Mouse (Mus musculus): ENCODE results near the gene Pprc1. TPM values are rescaled to one million over a fixed set of nuclear protein-coding genes. Genes with fewer than 3 reads are reported as not detected.

Pprc1 gene
- polyA plus RNA-seq (2014; fragmentation: Nextera tagmentation; extraction: Ambion mirVana): 21.7 and 29.3 TPM in 2 replicates

DNA sequence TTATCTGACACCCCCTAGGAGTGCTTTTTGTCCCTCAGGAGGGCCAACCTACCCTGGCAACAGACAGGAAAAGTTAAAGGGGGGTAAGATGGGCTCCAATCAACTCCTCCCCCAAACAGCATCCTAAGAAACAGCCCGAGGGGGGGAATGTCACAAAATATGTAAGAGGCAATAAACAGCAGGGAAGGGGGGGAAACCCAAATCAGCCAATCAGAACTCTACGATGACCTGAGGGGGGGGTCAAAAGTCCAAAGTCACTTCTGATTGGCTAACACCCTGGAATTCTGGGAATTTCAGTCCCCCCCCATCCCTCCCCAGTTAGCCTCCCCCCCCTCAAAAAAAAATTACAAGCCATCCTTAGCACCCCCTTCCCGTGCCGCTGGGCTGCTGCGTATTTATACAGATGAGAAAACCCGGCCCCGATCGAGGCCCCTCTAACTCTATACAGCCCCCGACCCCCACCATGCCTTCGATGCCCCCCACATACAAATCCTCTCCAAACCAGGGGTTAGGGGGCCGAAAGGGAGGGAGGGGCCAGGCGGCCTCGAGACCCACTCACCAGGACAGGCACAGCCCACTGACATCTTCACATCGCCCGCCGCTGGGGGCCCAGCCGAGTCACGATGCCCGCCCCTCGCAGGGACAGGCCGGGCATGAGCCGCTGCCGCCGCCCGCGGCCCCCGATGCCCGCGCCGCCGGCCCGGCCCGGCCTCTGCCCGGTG, at the start of gene Pprc1:
Pprc1 (plus strand) TSS at position 616 of the 722 bp plus-strand sequence.
- Histone ChIP-seq H3K4me1 (ENCODE audit: control insufficient read depth, insufficient read depth, low read length) (peaks cover 45% of the 10 kb centered on the region), H3K36me3 (ENCODE audit: control insufficient read depth, insufficient read depth, low read length) (no peaks in the 10 kb centered on the region), H3K9ac (replicated peaks; ENCODE audit: low read depth, low read length) (peak within 1 kb of the TSS; percentile 96), H3K27me3 (ENCODE audit: control insufficient read depth, insufficient read depth, low read length) (no peaks in the 10 kb centered on the region), H3K9me3 (ENCODE audit: control insufficient read depth, low read length) (no peaks in the 10 kb centered on the region), H3K4me2 (ENCODE audit: low read depth, low read length) (peak within 1 kb of the TSS; percentile 98), H3K4me3 (ENCODE audit: low read depth, low read length) (peak within 1 kb of the TSS; percentile 95), H3K27ac (ENCODE audit: low read depth, low read length) (peak within 1 kb of the TSS; percentile 97)
- peak; percentile 1; the same call in 1 of the 2 replicates for ATAC-seq (ENCODE audit: low read depth)
- WGBS: under 1% methylated on average over 31 of the region's 34 CpGs

DNA sequence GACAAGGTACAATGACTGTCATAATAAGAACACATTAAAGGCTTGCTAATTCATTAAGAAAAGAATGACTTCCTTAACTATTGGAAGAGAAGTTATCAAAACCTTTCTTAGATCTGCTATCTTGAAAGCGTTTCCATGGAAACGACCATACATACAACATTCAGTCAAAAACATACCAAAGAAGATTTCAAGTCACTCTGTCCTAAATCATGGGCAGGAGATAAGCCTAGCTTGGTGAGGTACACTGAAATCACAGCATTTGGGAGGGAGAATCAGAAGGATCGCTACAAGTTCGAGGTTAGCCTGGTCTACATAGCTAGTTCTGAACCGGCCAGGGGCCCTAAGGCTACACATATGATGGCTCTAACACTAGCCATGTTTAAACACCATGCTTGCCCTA, 47.3 kb upstream of the Pprc1 start:
- Histone ChIP-seq H3K36me3 (ENCODE audit: control insufficient read depth, insufficient read depth, low read length) (no peaks in the 10 kb centered on the region), H3K4me1 (ENCODE audit: control insufficient read depth, insufficient read depth, low read length) (peaks cover 3% of the 10 kb centered on the region; the same call in 1 of the 2 replicates), H3K4me2 (ENCODE audit: low read depth, low read length) (peak overlapping the region; percentile 64), H3K9ac (replicated peaks; ENCODE audit: low read depth, low read length) (peak overlapping the region; percentile 90; the same call in 1 of the 2 replicates), H3K4me3 (ENCODE audit: low read depth, low read length) (peak overlapping the region; percentile 86), H3K27me3 (ENCODE audit: control insufficient read depth, insufficient read depth, low read length) (0 out of 2 replicates have a peak, but pooled peaks cover 2% of the 10 kb centered on the region), H3K9me3 (ENCODE audit: control insufficient read depth, low read length) (no peaks in the 10 kb centered on the region), H3K27ac (ENCODE audit: low read depth, low read length) (no peak overlapping the region; the same call in 1 of the 2 replicates)
- ATAC-seq (ENCODE audit: low read depth): no peak
- WGBS: 71% methylated on average over 5 of the region's 5 CpGs

- Histone ChIP-seq H3K27ac (ENCODE audit: low read depth, low read length) (peak within 1 kb of the TSS; percentile 95), H3K9me3 (ENCODE audit: control insufficient read depth, low read length) (no peaks in the 10 kb centered on the region), H3K27me3 (ENCODE audit: control insufficient read depth, insufficient read depth, low read length) (0 out of 2 replicates have a peak, but pooled peaks cover 3% of the 10 kb centered on the region), H3K4me2 (ENCODE audit: low read depth, low read length) (peak within 1 kb of the TSS; percentile 64), H3K4me1 (ENCODE audit: control insufficient read depth, insufficient read depth, low read length) (peaks cover 3% of the 10 kb centered on the region; the same call in 1 of the 2 replicates), H3K4me3 (ENCODE audit: low read depth, low read length) (peak within 1 kb of the TSS; percentile 86), H3K36me3 (ENCODE audit: control insufficient read depth, insufficient read depth, low read length) (no peaks in the 10 kb centered on the region), H3K9ac (replicated peaks; ENCODE audit: low read depth, low read length) (peak within 1 kb of the TSS; percentile 90)
- WGBS: under 1% methylated on average over 64 of the region's 76 CpGs
- peak; percentile 94 for ATAC-seq (ENCODE audit: low read depth)
These were observed 46.6 kb upstream of the Pprc1 start, which contains the start of gene Armh3 for GRCm38 (mm10) chr19:45997785-45998693. Gene Armh3 (minus strand): TSS chr19:45998488.

DNA sequence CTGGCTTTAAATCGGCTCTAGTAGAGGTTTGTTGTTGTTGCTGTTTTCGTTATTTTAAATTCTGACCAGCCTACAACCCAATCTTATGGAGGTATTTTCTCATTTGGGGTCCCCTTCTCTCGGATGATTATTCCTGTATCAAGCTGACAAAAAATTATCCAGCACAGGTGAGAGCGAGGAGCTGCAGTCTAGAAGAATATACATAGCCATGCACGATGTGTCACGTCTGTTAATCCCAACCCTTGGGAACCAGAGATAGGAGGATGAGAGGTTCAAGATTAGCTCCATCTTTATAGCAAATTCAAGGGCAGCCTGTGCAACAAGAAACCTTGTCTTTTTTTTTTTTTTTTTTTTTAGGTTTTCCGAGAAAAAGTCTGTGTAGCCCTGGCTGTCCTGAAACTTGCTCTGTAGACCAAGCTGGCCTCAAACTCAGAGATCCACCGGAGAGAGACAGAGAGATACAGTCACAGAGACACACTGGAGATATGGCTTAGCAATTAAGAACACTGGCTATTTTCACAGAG, 45.9 kb upstream of the Pprc1 start:
- ATAC-seq (ENCODE audit: low read depth): peak; percentile 42
- Histone ChIP-seq H3K9ac (replicated peaks; ENCODE audit: low read depth, low read length) (peak overlapping the region; percentile 90; the same call in 1 of the 2 replicates), H3K4me1 (ENCODE audit: control insufficient read depth, insufficient read depth, low read length) (peaks cover 3% of the 10 kb centered on the region; the same call in 1 of the 2 replicates), H3K4me2 (ENCODE audit: low read depth, low read length) (peak overlapping the region; percentile 64), H3K9me3 (ENCODE audit: control insufficient read depth, low read length) (no peaks in the 10 kb centered on the region), H3K4me3 (ENCODE audit: low read depth, low read length) (peak overlapping the region; percentile 86), H3K27ac (ENCODE audit: low read depth, low read length) (no peak overlapping the region), H3K36me3 (ENCODE audit: control insufficient read depth, insufficient read depth, low read length) (no peaks in the 10 kb centered on the region), H3K27me3 (ENCODE audit: control insufficient read depth, insufficient read depth, low read length) (0 out of 2 replicates have a peak, but pooled peaks cover 3% of the 10 kb centered on the region)
- WGBS: 14% methylated on average over 8 of the region's 8 CpGs

DNA sequence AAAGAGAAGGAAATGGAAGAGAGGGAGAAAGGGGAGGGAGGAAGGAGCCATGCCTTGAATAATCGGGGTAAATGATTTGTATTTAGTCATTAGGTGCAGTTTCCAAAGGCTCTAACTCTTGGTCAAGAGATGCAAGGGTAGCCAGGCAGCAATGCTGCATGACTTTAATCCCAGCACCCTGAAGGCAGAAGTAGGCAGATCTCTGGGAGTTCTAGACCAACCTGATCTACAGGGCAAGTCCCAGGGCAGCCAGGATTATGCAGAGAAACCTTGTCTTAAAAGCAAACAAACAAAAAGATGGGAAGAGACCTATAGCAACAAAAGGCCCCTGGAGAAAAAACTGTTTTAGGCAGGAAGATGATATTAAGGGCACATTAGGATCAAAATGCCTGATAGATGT, 45.3 kb upstream of the Pprc1 start:
- H3K9me3 ChIP-seq (ENCODE audit: control insufficient read depth, low read length): no peaks in the 10 kb centered on the region
- H3K4me2 ChIP-seq (ENCODE audit: low read depth, low read length): no peak overlapping the region; the same call in 1 of the 2 replicates

GRCm38 (mm10) chr19:46002279-46002678, 42.4 kb upstream of the Pprc1 start:
- H3K4me1 ChIP-seq (ENCODE audit: control insufficient read depth, insufficient read depth, low read length): peaks cover 3% of the 10 kb centered on the region; the same call in 1 of the 2 replicates
- H3K9me3 ChIP-seq (ENCODE audit: control insufficient read depth, low read length): no peaks in the 10 kb centered on the region
- no peak overlapping the region for H3K9ac ChIP-seq (replicated peaks; ENCODE audit: low read depth, low read length)
- WGBS: 86% methylated on average over 9 of the region's 9 CpGs
- no peaks in the 10 kb centered on the region for H3K36me3 ChIP-seq (ENCODE audit: control insufficient read depth, insufficient read depth, low read length)
- no peak overlapping the region for H3K27ac ChIP-seq (ENCODE audit: low read depth, low read length)
- no peak overlapping the region for H3K4me2 ChIP-seq (ENCODE audit: low read depth, low read length)
- no peak overlapping the region for H3K4me3 ChIP-seq (ENCODE audit: low read depth, low read length)
- ATAC-seq (ENCODE audit: low read depth): no peak
- H3K27me3 ChIP-seq (ENCODE audit: control insufficient read depth, insufficient read depth, low read length): 0 out of 2 replicates have a peak, but pooled peaks cover 3% of the 10 kb centered on the region

More for the DNA sequence above, 45.3 kb upstream of the Pprc1 start:
- 71% methylated on average over 1 of the region's 1 CpGs for WGBS
- Histone ChIP-seq H3K9ac (replicated peaks; ENCODE audit: low read depth, low read length) (no peak overlapping the region), H3K27me3 (ENCODE audit: control insufficient read depth, insufficient read depth, low read length) (0 out of 2 replicates have a peak, but pooled peaks cover 3% of the 10 kb centered on the region), H3K4me1 (ENCODE audit: control insufficient read depth, insufficient read depth, low read length) (peaks cover 3% of the 10 kb centered on the region; the same call in 1 of the 2 replicates), H3K27ac (ENCODE audit: low read depth, low read length) (no peak overlapping the region), H3K4me3 (ENCODE audit: low read depth, low read length) (no peak overlapping the region), H3K36me3 (ENCODE audit: control insufficient read depth, insufficient read depth, low read length) (no peaks in the 10 kb centered on the region)
- ATAC-seq (ENCODE audit: low read depth): no peak

GRCm38 (mm10) chr19:46003371-46004226, 41.1 kb upstream of the Pprc1 start, which contains the start of gene Hps6:
Gene Hps6 (plus strand): TSS chr19:46003508.
- no peaks in the 10 kb centered on the region for H3K36me3 ChIP-seq (ENCODE audit: control insufficient read depth, insufficient read depth, low read length)
- H3K4me3 ChIP-seq (ENCODE audit: low read depth, low read length): peak within 1 kb of the TSS; percentile 47
- ATAC-seq (ENCODE audit: low read depth): peak; percentile 62; the same call in 1 of the 2 replicates
- no peaks in the 10 kb centered on the region for H3K4me1 ChIP-seq (ENCODE audit: control insufficient read depth, insufficient read depth, low read length)
- H3K9ac ChIP-seq (replicated peaks; ENCODE audit: low read depth, low read length): peak within 1 kb of the TSS; percentile 61
- 0 out of 2 replicates have a peak, but pooled peaks cover 3% of the 10 kb centered on the region for H3K27me3 ChIP-seq (ENCODE audit: control insufficient read depth, insufficient read depth, low read length)
- peak within 1 kb of the TSS; percentile 89 for H3K4me2 ChIP-seq (ENCODE audit: low read depth, low read length)
- H3K9me3 ChIP-seq (ENCODE audit: control insufficient read depth, low read length): no peaks in the 10 kb centered on the region
- H3K27ac ChIP-seq (ENCODE audit: low read depth, low read length): no peak within 1 kb of the TSS
- 2% methylated on average over 70 of the region's 70 CpGs for WGBS
